In genomic region chr5:100845485-100845847, GRCm38 (mm10) we compare ENCODE assay signal across 7 mouse cellular contexts. TPM values are rescaled to one million over a fixed set of nuclear protein-coding genes. Genes with fewer than 3 reads are reported as not detected.
A peak's percentile ranks its signal among the peaks of the same experiment; 100 is the strongest.
DNase-seq lines count a peak whose midpoint lies in the region; ATAC-seq and TF ChIP-seq lines count a peak whose summit lies in the region.

Gene Gpat3, plus strand, starts transcription at chr5:100845713.

- H3K4me1 ChIP-seq in heart, embryonic 10.5 days: peaks cover 21% of the 10 kb centered on the region; the same call in 1 of the 2 replicates
- 0 out of 2 replicates have a peak, but pooled peaks cover 5% of the 10 kb centered on the region for H3K4me1 ChIP-seq in kidney, embryonic 14.5 days (ENCODE audit: control insufficient read depth, insufficient read depth, low read length)
- H3K4me1 ChIP-seq in lung, embryonic 14.5 days (ENCODE audit: insufficient read depth): peaks cover 3% of the 10 kb centered on the region; the same call in 1 of the 2 replicates

- DNase-seq in urinary bladder, adult 2 months (ENCODE audit: low spot score): peak; percentile 38
- no peak for DNase-seq in urinary bladder, postnatal 4 days (ENCODE audit: low spot score in 2 of 2)
- peak; percentile 61 to 69 for DNase-seq in cerebellum, postnatal 25 days
- no peak for DNase-seq in heart, embryonic 10.5 days (ENCODE audit: low spot score)
- peak; percentile 60 for DNase-seq in lung, embryonic 14.5 days
- peak; percentile 49 for DNase-seq in retina, embryonic 14.5 days (ENCODE audit: low spot score)

- TF ChIP-seq CTCF in lung, embryonic 14.5 days (IDR thresholded peaks at IDR 0.05; ENCODE audit: low read depth): no peak

- WGBS in heart, embryonic 10.5 days: under 1% methylated on average over 16 of the region's 16 CpGs
- under 1% methylated on average over 16 of the region's 16 CpGs for WGBS in kidney, embryonic 14.5 days
- WGBS in lung, embryonic 14.5 days: under 1% methylated on average over 16 of the region's 16 CpGs

- ATAC-seq in kidney, embryonic 14.5 days (ENCODE audit: low FRiP score, low TSS enrichment): peak; percentile 45; the same call in 1 of the 2 replicates
- peak; percentile 28; the same call in 1 of the 2 replicates for ATAC-seq in lung, embryonic 14.5 days (ENCODE audit: insufficient read depth)

- peaks cover 8% of the 10 kb centered on the region; the same call in 1 of the 2 replicates for H3K36me3 ChIP-seq in heart, embryonic 10.5 days
- no peaks in the 10 kb centered on the region for H3K36me3 ChIP-seq in kidney, embryonic 14.5 days (ENCODE audit: control insufficient read depth, insufficient read depth, low read length)
- H3K36me3 ChIP-seq in lung, embryonic 14.5 days (ENCODE audit: insufficient read depth): no peaks in the 10 kb centered on the region

- peak within 1 kb of the TSS; percentile 89 for H3K4me3 ChIP-seq in heart, embryonic 10.5 days
- H3K4me3 ChIP-seq in kidney, embryonic 14.5 days (ENCODE audit: low read length): peak within 1 kb of the TSS; percentile 52
- H3K4me3 ChIP-seq in lung, embryonic 14.5 days (ENCODE audit: low read depth, low read length): peak within 1 kb of the TSS; percentile 59

- peak within 1 kb of the TSS; percentile 54 for H3K9ac ChIP-seq in kidney, embryonic 14.5 days (ENCODE audit: low read depth, low read length)
- H3K9ac ChIP-seq in lung, embryonic 14.5 days: peak within 1 kb of the TSS; percentile 59

- H3K4me2 ChIP-seq in kidney, embryonic 14.5 days (replicated peaks; ENCODE audit: low read depth, low read length): peak within 1 kb of the TSS; percentile 93
- H3K4me2 ChIP-seq in lung, embryonic 14.5 days: peak within 1 kb of the TSS; percentile 99

- H3K9me3 ChIP-seq in heart, embryonic 10.5 days: no peaks in the 10 kb centered on the region
- peaks cover 9% of the 10 kb centered on the region; the same call in 1 of the 2 replicates for H3K9me3 ChIP-seq in kidney, embryonic 14.5 days (ENCODE audit: control insufficient read depth, low read length)
- peaks cover 8% of the 10 kb centered on the region for H3K9me3 ChIP-seq in lung, embryonic 14.5 days (ENCODE audit: low read depth, low read length)

- H3K27me3 ChIP-seq in heart, embryonic 10.5 days (ENCODE audit: insufficient read depth, poor library complexity, severe bottlenecking): peaks cover 17% of the 10 kb centered on the region
- H3K27me3 ChIP-seq in kidney, embryonic 14.5 days (ENCODE audit: control insufficient read depth, insufficient read depth, low read length): peaks cover 28% of the 10 kb centered on the region
- peaks cover 32% of the 10 kb centered on the region; the same call in 1 of the 2 replicates for H3K27me3 ChIP-seq in lung, embryonic 14.5 days (ENCODE audit: insufficient read depth, low read length)

- H3K27ac ChIP-seq in heart, embryonic 10.5 days: peak within 1 kb of the TSS; percentile 88
- no peak within 1 kb of the TSS for H3K27ac ChIP-seq in kidney, embryonic 14.5 days (ENCODE audit: low read depth, low read length)
- H3K27ac ChIP-seq in lung, embryonic 14.5 days (ENCODE audit: low read depth): peak within 1 kb of the TSS; percentile 16; the same call in 1 of the 2 replicates

RNA-seq across cellular contexts. Expression of gene Gpat3, which starts in this region (rescaled TPM):
- 7.2 and 8.9 TPM in 2 replicates for polyA plus RNA-seq in urinary bladder, adult 2 months (2012; rRNA removed)
- polyA plus RNA-seq in heart, embryonic 10.5 days (2016; fragmentation: Nextera tagmentation; extraction: Ambion mirVana): 5.3 and 9.3 TPM in 2 replicates
- 0.42 and 0.49 TPM in 2 replicates for polyA plus RNA-seq in kidney, embryonic 14.5 days (2014; fragmentation: Nextera tagmentation; extraction: Ambion mirVana)
- polyA plus RNA-seq in lung, embryonic 14.5 days (2014; fragmentation: Nextera tagmentation; extraction: Ambion mirVana): 0.63 and 0.93 TPM in 2 replicates

Comparison
In these comparisons a context has a peak if more than half of its experiments do, and no peak if none do; other contexts are left out.
1. DNase-seq: peak in urinary bladder, adult 2 months (single experiment), cerebellum, postnatal 25 days (2 of 2) and retina, embryonic 14.5 days (single experiment); none in urinary bladder, postnatal 4 days (0 of 2) and heart, embryonic 10.5 days (single experiment).
2. Peak in ATAC-seq, H3K4me3 ChIP-seq, H3K9ac ChIP-seq and H3K4me2 ChIP-seq in kidney, embryonic 14.5 days; RNA of the gene not detected or under 1 TPM.
3. Peak in DNase-seq, ATAC-seq, H3K4me3 ChIP-seq, H3K27ac ChIP-seq, H3K9ac ChIP-seq and H3K4me2 ChIP-seq in lung, embryonic 14.5 days; RNA of the gene not detected or under 1 TPM.
4. Peak in every context shown above with its lines, with median percentiles within 50 percentile points of each other: H3K4me3 ChIP-seq.